Mouse (Mus musculus) kidney, postnatal 10 days (tissue): Measurements from ENCODE around the gene St6galnac4.
A peak's percentile ranks its signal among the peaks of the same experiment; 100 is the strongest.

ENCODE experiments used
- DNase-seq: peaks from one replicate; pipeline ENCODE4 v3.0.0; 2021; ENCODE audit warnings: mixed read lengths

St6galnac4 gene

GRCm38 (mm10) chr2:32629276-32629976 lies 42.5 kb downstream of the St6galnac4 start:
- peak; percentile 75 for DNase-seq

DNA sequence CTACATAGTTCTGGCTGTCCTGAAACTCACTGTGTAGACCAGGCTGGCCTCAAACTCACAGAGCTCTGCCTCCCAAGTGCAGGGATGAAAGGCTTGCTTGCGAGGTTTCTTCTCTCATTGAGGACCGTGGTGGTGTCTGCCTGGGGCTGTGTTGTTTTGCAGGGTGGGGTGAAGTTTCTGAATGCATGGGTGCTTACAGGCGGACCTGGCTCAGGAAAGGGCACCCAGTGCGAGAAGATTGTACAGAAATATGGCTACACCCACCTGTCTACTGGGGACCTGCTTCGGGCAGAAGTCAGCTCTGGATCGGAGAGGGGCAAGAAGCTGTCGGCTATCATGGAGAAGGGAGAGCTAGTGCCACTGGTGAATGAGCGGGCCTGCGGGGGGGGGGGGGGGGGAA lies 43.1 kb downstream of the St6galnac4 start:
- DNase-seq: no peak

- DNase-seq: no peak
These were observed 44.2 kb downstream of the St6galnac4 start for GRCm38 (mm10) chr2:32631046-32631445.

DNA sequence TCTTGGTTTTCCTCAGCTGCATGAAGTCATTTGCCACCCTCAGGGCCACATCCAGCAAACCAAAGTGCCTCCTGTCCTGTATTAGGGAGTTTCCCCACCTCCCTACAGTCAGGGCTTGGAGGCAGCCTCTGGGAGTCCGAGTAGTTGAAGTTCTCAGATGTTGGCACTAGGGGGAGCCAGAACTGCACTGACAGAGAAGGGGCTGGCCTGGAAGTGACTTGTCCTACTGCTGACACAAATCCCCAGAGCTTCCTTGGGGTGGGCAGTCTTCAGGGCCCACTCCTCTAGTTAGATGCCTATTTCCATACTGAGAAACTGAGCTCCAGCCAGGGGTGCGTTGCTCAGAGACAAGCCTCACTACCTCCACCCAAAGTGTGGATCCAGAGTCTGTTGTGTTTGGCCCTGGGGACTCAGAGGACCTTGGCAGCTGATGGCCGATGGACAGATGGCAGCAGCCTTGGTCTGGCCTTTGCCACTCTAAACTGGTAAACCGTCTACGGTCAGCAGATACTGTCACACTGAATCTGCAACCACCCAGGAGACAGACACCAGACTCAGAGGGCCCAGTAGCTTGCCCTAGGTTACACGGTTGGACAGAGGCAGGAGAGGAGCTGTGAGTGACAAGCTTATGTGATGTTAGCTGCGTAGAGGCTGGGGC lies 45.0 kb downstream of the St6galnac4 start:
- peak; percentile 89 for DNase-seq

DNA sequence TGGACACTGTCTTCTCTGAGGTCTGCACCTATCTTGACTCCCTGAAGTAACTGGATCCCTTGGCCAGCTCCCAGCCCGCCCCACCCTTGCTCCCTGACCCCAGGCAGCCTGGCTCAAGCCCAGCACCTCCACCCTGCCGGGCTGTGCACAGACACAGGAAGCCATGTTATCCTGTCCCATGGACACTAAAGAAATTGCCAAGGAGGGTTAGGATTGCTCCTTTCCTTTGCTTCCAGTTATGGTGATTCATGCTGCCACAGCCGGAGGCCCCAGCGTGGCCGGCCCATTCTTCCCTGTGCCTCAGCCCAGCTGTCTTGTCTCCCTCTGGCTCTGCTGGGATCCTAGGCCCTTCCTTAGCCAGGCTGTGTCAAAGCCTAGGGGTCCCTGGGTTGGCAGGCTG lies 46.8 kb downstream of the St6galnac4 start:
- DNase-seq: peak; percentile 72

DNA sequence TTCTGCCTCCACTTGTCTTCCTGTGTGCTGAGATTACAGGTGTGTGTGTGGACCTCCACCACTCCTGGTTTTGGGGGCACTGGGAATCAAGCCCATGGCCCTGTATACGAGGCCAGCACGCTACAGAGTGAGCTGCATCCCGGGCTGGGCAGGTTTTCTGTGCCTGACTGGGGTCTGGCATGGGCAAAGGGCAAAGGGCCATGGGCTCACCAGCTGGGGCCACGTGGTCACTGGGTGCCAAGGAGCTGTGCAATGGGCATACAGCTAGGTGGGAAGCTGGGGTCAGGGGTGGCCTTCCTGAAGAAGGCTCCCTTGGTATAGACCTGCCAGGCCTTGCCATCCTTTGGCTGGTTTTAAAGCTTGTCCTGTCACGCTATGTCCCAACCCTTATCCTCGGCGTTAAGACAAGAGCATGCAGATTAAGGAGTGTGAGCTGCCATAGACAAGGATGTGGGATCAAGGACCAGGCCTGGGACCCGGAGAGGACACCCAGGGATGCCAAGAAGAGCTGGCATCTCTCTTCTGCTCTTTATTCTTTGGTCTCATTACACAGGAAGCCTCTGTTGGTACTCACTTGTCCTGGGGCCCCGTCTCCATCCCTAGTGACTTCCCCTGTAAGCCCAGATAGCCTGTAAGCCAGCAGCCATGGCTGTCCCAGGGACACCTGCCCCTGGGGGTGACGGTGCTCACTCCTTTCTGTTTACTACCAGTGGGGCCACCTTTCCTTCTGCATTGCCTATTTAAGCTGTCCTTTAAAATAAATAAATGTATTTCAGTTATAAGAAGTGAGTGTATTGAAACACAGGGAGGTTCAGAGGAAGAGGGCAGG lies 47.6 kb downstream of the St6galnac4 start:
- DNase-seq: no peak

DNA sequence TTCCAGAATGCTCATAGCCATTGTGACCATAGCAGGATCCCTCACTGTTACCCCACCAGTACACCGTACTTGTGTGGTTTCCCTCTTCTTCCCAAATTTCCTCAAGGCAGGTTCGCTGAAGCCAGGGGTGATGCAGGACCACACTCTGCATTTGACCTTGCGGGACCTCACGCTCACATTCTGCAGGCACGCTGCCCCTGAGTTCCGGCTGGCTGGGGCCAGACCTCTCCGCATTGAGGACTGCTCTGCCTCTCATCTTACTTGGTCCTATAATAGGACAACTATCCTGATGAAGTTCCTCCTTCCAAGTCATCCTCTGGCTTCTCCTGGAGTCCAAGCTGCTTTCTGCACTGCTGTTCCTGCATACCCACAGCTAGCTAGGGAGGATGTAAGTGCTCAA lies 49.7 kb downstream of the St6galnac4 start:
- DNase-seq: no peak

DNA sequence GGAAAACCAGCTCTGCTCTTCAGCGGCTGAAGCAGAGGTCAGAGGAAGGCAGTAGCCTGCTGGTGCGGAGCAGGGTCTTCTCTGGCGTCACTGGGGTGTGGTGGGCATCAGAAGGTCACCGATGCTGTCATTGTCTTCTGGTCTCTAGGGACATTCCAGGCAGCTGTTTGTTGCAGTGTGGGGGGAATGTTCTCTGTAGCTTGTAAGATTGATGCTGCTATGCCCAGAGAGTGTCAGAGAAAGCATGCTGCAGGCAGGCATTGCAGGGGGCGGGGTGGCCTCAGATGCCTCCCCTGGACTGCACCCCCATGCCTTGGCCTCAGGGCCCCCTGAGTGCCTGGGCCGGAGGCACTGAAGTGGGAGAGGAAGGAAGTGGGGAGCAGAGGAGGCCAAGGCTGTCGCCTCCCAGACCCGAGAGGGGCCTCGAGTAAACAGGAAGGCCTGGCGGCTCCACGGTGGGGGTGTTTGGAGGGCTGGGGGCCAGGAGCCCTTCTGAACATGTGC lies 50.9 kb downstream of the St6galnac4 start:
- peak; percentile 85 for DNase-seq

GRCm38 (mm10) chr2:32639632-32640031 lies 52.7 kb downstream of the St6galnac4 start:
- DNase-seq: no peak

- DNase-seq: no peak
These were observed 53.7 kb downstream of the St6galnac4 start for GRCm38 (mm10) chr2:32640550-32641051.

GRCm38 (mm10) chr2:32641810-32642209 lies 54.9 kb downstream of the St6galnac4 start:
- DNase-seq: no peak

DNA sequence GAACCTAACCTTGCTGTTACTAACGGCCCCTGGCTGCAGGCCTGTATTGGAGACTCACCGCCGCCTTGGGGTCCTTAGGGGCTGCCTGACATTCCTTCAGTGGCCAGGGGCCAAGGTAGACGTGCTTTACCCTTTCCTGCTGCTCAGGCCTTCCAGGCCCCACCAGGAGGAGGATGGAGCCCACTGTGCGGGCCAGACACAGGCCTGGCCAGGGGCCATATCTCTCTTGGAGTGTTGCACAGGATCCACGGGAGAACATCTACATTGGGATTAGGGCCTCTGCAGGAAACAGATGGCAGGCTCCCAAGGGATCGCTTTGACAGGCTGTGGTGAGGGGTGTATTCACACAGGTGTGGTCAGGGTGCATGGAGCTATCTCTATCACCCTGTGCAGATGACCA lies 55.9 kb downstream of the St6galnac4 start:
- peak; percentile 74 for DNase-seq

GRCm38 (mm10) chr2:32644083-32644482 lies 57.2 kb downstream of the St6galnac4 start:
- no peak for DNase-seq

- no peak for DNase-seq
These were observed 58.0 kb downstream of the St6galnac4 start for GRCm38 (mm10) chr2:32644799-32645475.

- DNase-seq: no peak
These were observed 58.8 kb downstream of the St6galnac4 start for GRCm38 (mm10) chr2:32645647-32646046.

GRCm38 (mm10) chr2:32646379-32647056 lies 59.6 kb downstream of the St6galnac4 start, which contains the start of gene Eng:
TSS of gene Eng (plus strand) at chr2:32646595.
- peak; percentile 91 for DNase-seq

- no peak for DNase-seq
These were observed 60.5 kb downstream of the St6galnac4 start for GRCm38 (mm10) chr2:32647366-32647765.
